Mouse (Mus musculus) liver, postnatal 0 days (tissue): ENCODE measurements at regions not wholly inside any gene's neighbourhood (a gene's known extent, or its start where the extent isn't known, plus 50 kb on each side); places are given as distances from the start of the nearest gene placed in this dataset.

Experiments
- CTCF ChIP-seq: sonication (generic); IDR thresholded peaks from 2 replicates; pipeline ENCODE4 v1.5.1; 2016; ENCODE audit warnings: antibody characterized with exemption, low read depth
- EP300 ChIP-seq: IDR thresholded peaks from 2 replicates; pipeline ENCODE4 v1.6.1; 2016; ENCODE audit warnings: antibody characterized with exemption, low read depth, mild to moderate bottlenecking

GRCm38 (mm10) chr2:167793916-167794315, 104.3 kb upstream of the Tmem189 start:
- TF ChIP-seq EP300 = no peak
- no peak for TF ChIP-seq CTCF
